Mouse (Mus musculus) small intestine, adult 2 months (tissue): ENCODE measurements at regions not wholly inside any gene's neighbourhood (a gene's known extent, or its start where the extent isn't known, plus 50 kb on each side); places are given as distances from the start of the nearest gene placed in this dataset.

ENCODE experiments used
- CTCF ChIP-seq: fragments of 200-500 bp; IDR thresholded peaks from 2 replicates; pipeline ENCODE4 v1.5.1; 2012; ENCODE audit warnings: low read depth, mild to moderate bottlenecking, control low read depth, inconsistent platforms, low read length, moderate library complexity, mixed read lengths; ENCODE audit not compliant: insufficient replicate concordance, insufficient read length; ENCODE audit errors: extremely low read depth
- POLR2A ChIP-seq: fragments of 200-500 bp; IDR thresholded peaks from 2 replicates; pipeline ENCODE4 v1.6.1; 2012; ENCODE audit warnings: low read depth, mild to moderate bottlenecking, control low read depth, inconsistent platforms, low read length, moderate library complexity

GRCm38 (mm10) chr1:184409986-184410385, 322.4 kb downstream of the Hlx start:
- TF ChIP-seq CTCF (no peak), POLR2A (no peak)
